14 mouse cellular contexts compared by ENCODE assay signal in the genomic region with DNA sequence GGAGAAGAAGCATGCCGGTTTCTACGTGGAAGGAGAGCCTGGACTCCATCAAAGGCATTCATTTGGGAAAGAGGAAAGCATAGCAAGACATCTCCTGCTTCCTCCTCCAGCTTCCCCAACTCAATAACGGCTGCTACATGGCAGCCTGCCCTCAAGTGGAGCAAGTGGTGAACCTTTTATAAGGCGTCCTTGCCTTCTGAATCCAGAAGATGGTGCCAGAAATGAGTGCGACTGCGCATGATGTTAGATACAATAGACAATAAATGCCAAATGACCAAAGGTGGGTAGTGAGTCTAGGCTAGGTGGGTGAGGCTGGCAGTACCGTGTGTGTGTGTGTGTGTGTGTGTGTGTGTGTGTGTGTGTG.
DNase-seq lines count a peak whose midpoint lies in the region; ATAC-seq and TF ChIP-seq lines count a peak whose summit lies in the region.
"Had no signal": no experiment of that assay in that cellular context is flagged by ENCODE, and none has a peak within 500 bp of the region (broad histone marks: within the 10 kb centered on the region; RNA-seq: fewer than 3 reads in every experiment).

No protein-coding gene starts in this region.

- H3K4me1 ChIP-seq in heart, embryonic 10.5 days = peaks cover 33% of the 10 kb centered on the region
- H3K4me1 ChIP-seq in midbrain, embryonic 12.5 days = peaks cover 41% of the 10 kb centered on the region
- peaks cover 25% of the 10 kb centered on the region for H3K4me1 ChIP-seq in midbrain, embryonic 16.5 days (ENCODE audit: control insufficient read depth, insufficient read depth, low read length)
- peaks cover 50% of the 10 kb centered on the region for H3K4me1 ChIP-seq in forebrain, embryonic 15.5 days
- no peaks in the 10 kb centered on the region for H3K4me1 ChIP-seq in stomach, postnatal 0 days (replicated peaks; ENCODE audit: control insufficient read depth, insufficient read depth)

- DNase-seq in heart, postnatal 4 days = peak; percentile 24
- no peak for DNase-seq in heart, embryonic 10.5 days (ENCODE audit: low spot score)
- DNase-seq in stomach, postnatal 0 days (ENCODE audit: low spot score) = no peak
- no peak for DNase-seq in left cerebral cortex, postnatal 10 days (ENCODE audit: extremely low spot score in 1 of 2, low spot score in 2 of 2)
- DNase-seq in adrenal gland, postnatal 25 days = no peak
- DNase-seq: adrenal gland, postnatal 14 days; cerebellum, adult 9-11 months; kidney, adult 8-10 months; lung, postnatal 4 days; spleen, adult 18-20 months had no signal

- H3K9ac ChIP-seq in midbrain, embryonic 12.5 days (replicated peaks) = no peak overlapping the region
- H3K9ac ChIP-seq in midbrain, embryonic 16.5 days (ENCODE audit: low read depth, low read length) = no peak overlapping the region
- H3K9ac ChIP-seq in forebrain, embryonic 15.5 days (replicated peaks) = no peak overlapping the region
- H3K9ac ChIP-seq in stomach, postnatal 0 days (ENCODE audit: low read length) = no peak overlapping the region

- H3K9me3 ChIP-seq in heart, embryonic 10.5 days = no peaks in the 10 kb centered on the region
- H3K9me3 ChIP-seq in midbrain, embryonic 12.5 days = no peaks in the 10 kb centered on the region
- H3K9me3 ChIP-seq in midbrain, embryonic 16.5 days (replicated peaks; ENCODE audit: control insufficient read depth, low read length, poor library complexity, severe bottlenecking) = no peaks in the 10 kb centered on the region
- no peaks in the 10 kb centered on the region for H3K9me3 ChIP-seq in forebrain, embryonic 15.5 days
- no peaks in the 10 kb centered on the region for H3K9me3 ChIP-seq in stomach, postnatal 0 days (ENCODE audit: control insufficient read depth, low read length)

- intact Hi-C loops in left cerebral cortex, postnatal 10 days (cut with DNase I) = loop anchor here (5.0 kb wide), 2 partner anchors 236 to 376 kb away; no protein-coding TSS in a partner anchor

- H3K4me2 ChIP-seq in midbrain, embryonic 12.5 days (replicated peaks) = no peak overlapping the region
- H3K4me2 ChIP-seq in midbrain, embryonic 16.5 days (ENCODE audit: low read length) = no peak overlapping the region
- no peak overlapping the region for H3K4me2 ChIP-seq in forebrain, embryonic 15.5 days (replicated peaks)
- no peak overlapping the region for H3K4me2 ChIP-seq in stomach, postnatal 0 days (replicated peaks; ENCODE audit: low read depth)
- H3K4me2 ChIP-seq: heart, embryonic 11.5 days had no signal

- peak; percentile 53 for TF ChIP-seq CTCF in stomach, postnatal 0 days (IDR thresholded peaks at IDR 0.05; ENCODE audit: low read depth)

- H3K27ac ChIP-seq in heart, embryonic 10.5 days = no peak overlapping the region
- peak overlapping the region; percentile 16; the same call in 1 of the 2 replicates for H3K27ac ChIP-seq in midbrain, embryonic 12.5 days (replicated peaks)
- H3K27ac ChIP-seq in midbrain, embryonic 16.5 days (ENCODE audit: low read length) = no peak overlapping the region
- peak overlapping the region; percentile 21; the same call in 1 of the 2 replicates for H3K27ac ChIP-seq in forebrain, embryonic 15.5 days (replicated peaks)
- H3K27ac ChIP-seq in stomach, postnatal 0 days (replicated peaks) = no peak overlapping the region

- WGBS in heart, embryonic 10.5 days = 74% methylated on average over 7 of the region's 7 CpGs
- 79% methylated on average over 7 of the region's 7 CpGs for WGBS in midbrain, embryonic 12.5 days
- 71% methylated on average over 7 of the region's 7 CpGs for WGBS in midbrain, embryonic 16.5 days
- 56% methylated on average over 7 of the region's 7 CpGs for WGBS in forebrain, embryonic 15.5 days
- 62% methylated on average over 7 of the region's 7 CpGs for WGBS in stomach, postnatal 0 days

- H3K36me3 ChIP-seq in heart, embryonic 10.5 days = no peaks in the 10 kb centered on the region
- H3K36me3 ChIP-seq in midbrain, embryonic 12.5 days = no peaks in the 10 kb centered on the region
- no peaks in the 10 kb centered on the region for H3K36me3 ChIP-seq in midbrain, embryonic 16.5 days (ENCODE audit: control insufficient read depth, insufficient read depth, low read length)
- H3K36me3 ChIP-seq in forebrain, embryonic 15.5 days = no peaks in the 10 kb centered on the region
- no peaks in the 10 kb centered on the region for H3K36me3 ChIP-seq in stomach, postnatal 0 days (ENCODE audit: control insufficient read depth, insufficient read depth, low read length)

- ATAC-seq in midbrain, embryonic 12.5 days (ENCODE audit: low FRiP score, low read depth) = no peak
- no peak for ATAC-seq in midbrain, embryonic 16.5 days
- ATAC-seq in forebrain, embryonic 15.5 days (replicated peaks) = no peak
- no peak for ATAC-seq in stomach, postnatal 0 days (ENCODE audit: low FRiP score, low TSS enrichment)

- H3K4me3 ChIP-seq in heart, embryonic 10.5 days = no peak overlapping the region
- no peak overlapping the region for H3K4me3 ChIP-seq in midbrain, embryonic 12.5 days
- H3K4me3 ChIP-seq in midbrain, embryonic 16.5 days (ENCODE audit: low read depth, low read length) = no peak overlapping the region
- no peak overlapping the region for H3K4me3 ChIP-seq in forebrain, embryonic 15.5 days
- H3K4me3 ChIP-seq in stomach, postnatal 0 days (ENCODE audit: low read depth, low read length) = no peak overlapping the region

- H3K27me3 ChIP-seq in heart, embryonic 10.5 days (ENCODE audit: insufficient read depth, poor library complexity, severe bottlenecking) = no peaks in the 10 kb centered on the region
- peaks cover 4% of the 10 kb centered on the region for H3K27me3 ChIP-seq in midbrain, embryonic 12.5 days
- H3K27me3 ChIP-seq in midbrain, embryonic 16.5 days (ENCODE audit: control insufficient read depth, insufficient read depth, low read depth, low read length) = no peaks in the 10 kb centered on the region
- H3K27me3 ChIP-seq in forebrain, embryonic 15.5 days = no peaks in the 10 kb centered on the region
- no peaks in the 10 kb centered on the region for H3K27me3 ChIP-seq in stomach, postnatal 0 days (ENCODE audit: control insufficient read depth, insufficient read depth, low read length)

- TF ChIP-seq EP300 in stomach, postnatal 0 days (optimal IDR thresholded peaks at IDR 0.05) = no peak

Comparison
In these comparisons a context has a peak if more than half of its experiments do, and no peak if none do; other contexts are left out.
1. H3K27ac ChIP-seq: peak in midbrain, embryonic 12.5 days (single experiment) and forebrain, embryonic 15.5 days (single experiment); none in heart, embryonic 10.5 days (single experiment), midbrain, embryonic 16.5 days (single experiment) and stomach, postnatal 0 days (single experiment).